Mouse (Mus musculus): ENCODE results near the gene Ankib1.

GRCm38 (mm10) chr5:3800881-3801280 lies 1.8 kb downstream of the Ankib1 start:
- TF ChIP-seq CTCF (IDR thresholded peaks at IDR 0.05) (no peak), EP300 (IDR thresholded peaks at IDR 0.05) (no peak)

Measured in lung, postnatal 0 days (tissue).